Mouse (Mus musculus) C2C12 (cell line): ENCODE results near the gene Cdc34. TPM values are rescaled to one million over a fixed set of nuclear protein-coding genes. Genes with fewer than 3 reads are reported as not detected.
A peak's percentile ranks its signal among the peaks of the same experiment; 100 is the strongest.

ENCODE experiments used
- H3K27me3 ChIP-seq: one replicate; pipeline ENCODE4 v1.6.1; 2011; ENCODE audit not compliant: control insufficient read depth, insufficient read depth, insufficient read length
- H3K36me3 ChIP-seq: one replicate; pipeline ENCODE4 v1.6.1; 2011; ENCODE audit not compliant: control insufficient read depth, insufficient read depth
- H3K4me3 ChIP-seq: one replicate; pipeline ENCODE4 v1.5.1; 2011; ENCODE audit warnings: mild to moderate bottlenecking, control low read depth; ENCODE audit not compliant: poor library complexity, insufficient read depth, severe bottlenecking
- H3K79me2 ChIP-seq: one replicate; pipeline ENCODE4 v1.6.1; 2011; ENCODE audit not compliant: control insufficient read depth, insufficient read depth
- H3K79me3 ChIP-seq: one replicate; pipeline ENCODE4 v1.6.1; 2011; ENCODE audit warnings: low read depth, control low read depth
- H3ac ChIP-seq: one replicate; pipeline ENCODE3; 2011; ENCODE audit warnings: low read depth; ENCODE audit not compliant: control insufficient read depth, insufficient read length
- CEBPB ChIP-seq: IDR thresholded peaks from one replicate; pipeline ENCODE4 v1.6.1; 2011; ENCODE audit warnings: low read depth, mild to moderate bottlenecking, control low read depth, moderate library complexity
- CTCF ChIP-seq: IDR thresholded peaks from one replicate; pipeline ENCODE4 v1.5.1; 2011; ENCODE audit not compliant: control insufficient read depth, insufficient read depth, insufficient read length
- FOSL1 ChIP-seq: IDR thresholded peaks from one replicate; pipeline ENCODE4 v1.8.0; 2011; ENCODE audit warnings: mild to moderate bottlenecking, low read length; ENCODE audit not compliant: poor library complexity, insufficient read depth, severe bottlenecking
- MAX ChIP-seq: IDR thresholded peaks from one replicate; pipeline ENCODE4 v1.6.1; 2011; ENCODE audit warnings: mild to moderate bottlenecking, control low read depth
- MYOD1 ChIP-seq: IDR thresholded peaks from one replicate; pipeline ENCODE4 v1.6.1; 2011; ENCODE audit warnings: low read depth; ENCODE audit not compliant: control insufficient read depth, insufficient read length
- MYOG ChIP-seq: IDR thresholded peaks from one replicate; pipeline ENCODE4 v1.6.1; 2011; ENCODE audit not compliant: control insufficient read depth, insufficient read length; ENCODE audit errors: extremely low read depth
- USF1 ChIP-seq: IDR thresholded peaks from one replicate; pipeline ENCODE4 v1.6.1; 2011; ENCODE audit warnings: low read depth, mild to moderate bottlenecking, control low read depth, moderate library complexity
- polyA plus RNA-seq: library from polyadenylated mRNA; unstranded; fragments of >200 nt; fragmentation: generic; extraction: Trizol; gene quantifications from one replicate; pipeline ENCODE4 v1.2.1, GENCODE M21; 2012; ENCODE audit warnings: missing spikeins

Gene Cdc34
- polyA plus RNA-seq, 1 experiment, result 235 TPM

GRCm38 (mm10) chr10:79703541-79703940, 21.5 kb downstream of the Cdc34 start:
- peaks cover 40% of the 10 kb centered on the region for H3K79me3 ChIP-seq
- no peaks in the 10 kb centered on the region for H3K27me3 ChIP-seq
- H3K79me2 ChIP-seq, result peaks cover 44% of the 10 kb centered on the region
- peaks cover 17% of the 10 kb centered on the region for H3K36me3 ChIP-seq
- H3ac ChIP-seq, result no peak overlapping the region
- TF ChIP-seq MAX, result no peak
- no peak for TF ChIP-seq USF1
- TF ChIP-seq CEBPB, result no peak
- no peak for TF ChIP-seq MYOD1
- TF ChIP-seq FOSL1, result no peak
- no peak for TF ChIP-seq MYOG
- no peak for TF ChIP-seq CTCF
- H3K4me3 ChIP-seq, result no peak overlapping the region

DNA sequence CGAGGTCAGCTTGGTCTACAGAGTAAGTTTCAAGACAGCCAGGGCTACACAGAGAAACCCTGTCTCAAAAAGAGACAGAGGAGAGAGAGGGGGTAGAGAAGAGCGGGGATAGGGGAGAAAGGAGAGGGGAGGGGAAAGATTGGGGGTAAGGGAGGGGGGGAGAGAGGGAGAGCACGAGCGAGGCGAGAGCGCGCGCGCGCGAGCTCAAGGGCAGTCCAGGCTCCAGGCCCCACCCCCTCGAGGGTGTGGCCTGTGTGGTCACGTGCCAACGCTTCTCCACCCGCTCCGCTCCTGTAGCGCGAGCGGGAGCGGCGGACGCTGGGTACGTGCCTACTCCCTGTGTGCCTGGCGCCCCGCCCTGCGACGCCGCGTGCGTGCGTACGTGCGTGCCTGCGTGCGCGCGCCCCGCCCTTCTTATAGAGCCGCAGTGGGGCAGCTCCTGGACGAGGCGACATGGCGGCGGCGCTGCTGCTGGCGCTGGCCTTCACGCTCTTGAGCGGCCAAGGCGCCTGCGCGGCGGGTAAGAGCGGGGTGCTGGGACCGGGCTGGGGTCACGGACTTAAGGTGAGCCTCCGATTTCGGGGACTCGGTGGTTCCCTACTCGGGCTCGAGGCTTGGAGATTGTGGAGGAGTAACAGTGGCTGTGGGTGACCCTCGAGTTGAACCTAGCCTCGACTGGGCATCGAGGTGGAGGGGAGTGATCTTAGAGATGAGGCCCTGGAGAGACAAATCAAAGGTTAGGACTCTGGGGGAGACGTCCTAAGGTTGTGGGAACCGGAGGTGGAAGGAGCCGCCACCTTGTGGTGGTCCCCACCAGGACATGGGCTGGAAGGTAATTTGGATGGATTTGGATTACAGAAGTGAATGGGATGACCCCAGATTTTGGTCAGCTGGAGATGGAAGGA, 22.3 kb downstream of the Cdc34 start, which contains the start of gene Bsg:
TSS of gene Bsg (plus strand) at position 427 of the 905 bp plus-strand sequence.
- Histone ChIP-seq H3K79me2 (peaks cover 51% of the 10 kb centered on the region), H3ac (peak within 1 kb of the TSS; percentile 99), H3K79me3 (peaks cover 48% of the 10 kb centered on the region), H3K36me3 (peaks cover 25% of the 10 kb centered on the region), H3K4me3 (peak within 1 kb of the TSS; percentile 95), H3K27me3 (no peaks in the 10 kb centered on the region)
- TF ChIP-seq MYOD1, result no peak
- no peak for TF ChIP-seq MYOG
- peak; percentile 96 for TF ChIP-seq USF1
- TF ChIP-seq MAX, result peak; percentile 49
- TF ChIP-seq CTCF, result peak; percentile 12

DNA sequence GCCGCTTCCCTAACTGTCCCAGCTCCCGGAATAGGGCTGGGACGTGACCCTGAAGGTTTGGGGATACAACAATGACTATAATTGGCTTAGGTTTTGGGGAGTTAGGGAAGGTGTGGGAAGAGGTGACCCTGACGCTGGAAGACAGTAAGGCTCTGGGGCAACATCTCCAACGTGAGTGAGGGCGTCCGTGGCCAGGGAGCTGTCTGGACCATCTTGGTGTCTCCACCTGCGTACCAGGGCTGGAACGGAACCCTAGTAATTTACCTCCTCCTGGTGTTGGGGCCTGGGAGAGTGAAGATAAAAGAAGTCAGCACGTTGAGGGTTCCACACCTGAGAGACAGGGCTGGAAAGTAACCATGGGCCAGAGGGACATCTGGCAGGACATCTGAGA, 23.0 kb downstream of the Cdc34 start:
- Histone ChIP-seq H3K4me3 (peak overlapping the region; percentile 95), H3ac (peak overlapping the region; percentile 99), H3K27me3 (no peaks in the 10 kb centered on the region), H3K36me3 (peaks cover 31% of the 10 kb centered on the region), H3K79me3 (peaks cover 52% of the 10 kb centered on the region), H3K79me2 (peaks cover 58% of the 10 kb centered on the region)
- TF ChIP-seq CEBPB (no peak), MYOD1 (no peak), CTCF (no peak), MAX (no peak), FOSL1 (no peak), USF1 (no peak), MYOG (no peak)

DNA sequence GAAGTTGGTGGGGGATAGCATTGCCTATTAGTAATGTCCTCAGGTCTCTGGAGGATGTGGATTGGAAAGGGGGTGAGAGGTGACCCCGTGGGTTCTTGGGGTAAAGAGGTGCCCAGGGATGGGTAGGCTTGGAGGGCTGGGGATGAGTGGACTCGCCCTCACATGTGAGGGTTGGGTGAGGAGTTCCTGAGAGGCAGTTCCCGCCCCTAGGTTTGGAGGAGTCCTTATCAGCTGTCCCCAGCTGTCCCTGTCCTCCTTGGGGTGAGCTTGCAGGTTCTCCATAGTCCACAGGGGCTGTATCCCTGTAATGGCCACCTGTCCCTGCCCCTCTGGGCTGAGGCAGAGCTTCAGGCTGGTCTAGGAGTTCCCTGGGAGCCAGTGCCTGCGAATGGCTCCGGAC, 24.0 kb downstream of the Cdc34 start:
- TF ChIP-seq MYOG, result no peak
- peak; percentile 6 for TF ChIP-seq MYOD1
- TF ChIP-seq FOSL1, result no peak
- peaks cover 40% of the 10 kb centered on the region for H3K36me3 ChIP-seq
- H3K4me3 ChIP-seq, result no peak overlapping the region
- peaks cover 52% of the 10 kb centered on the region for H3K79me3 ChIP-seq
- H3K27me3 ChIP-seq, result no peaks in the 10 kb centered on the region
- H3ac ChIP-seq, result peak overlapping the region; percentile 38
- peaks cover 58% of the 10 kb centered on the region for H3K79me2 ChIP-seq

DNA sequence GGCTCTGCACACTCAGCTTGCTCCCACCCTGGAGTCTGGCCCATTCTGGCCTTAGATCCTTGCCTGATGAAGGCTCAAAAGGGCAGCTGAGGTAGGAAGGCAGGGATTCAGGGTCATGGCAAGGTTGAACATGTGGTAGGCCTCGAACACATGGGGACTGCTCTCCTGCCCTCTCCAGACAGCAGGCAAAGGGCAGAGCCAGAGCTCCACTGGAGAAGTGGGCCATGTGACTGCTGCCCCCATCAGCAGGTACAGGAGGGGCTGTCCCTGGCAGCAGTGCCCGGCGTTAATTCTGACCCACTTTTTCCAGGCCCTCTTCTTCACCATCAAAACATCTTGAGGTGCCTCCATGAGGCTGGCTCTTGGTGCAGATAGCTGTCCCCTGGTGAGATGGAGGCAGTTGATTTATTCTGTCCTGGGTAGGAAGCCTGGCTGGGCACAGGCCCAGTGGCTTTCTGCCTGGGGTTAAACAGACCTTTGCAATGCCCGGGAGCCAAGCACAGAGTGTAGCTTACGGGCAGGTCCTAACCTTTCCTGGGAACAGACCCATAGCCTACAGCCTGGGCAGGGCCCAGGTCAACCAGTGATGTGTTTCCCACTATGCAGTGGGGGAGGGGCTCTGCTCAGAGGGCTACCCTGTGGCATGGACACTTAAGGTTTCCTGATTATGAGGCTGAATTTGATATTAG, 24.6 kb downstream of the Cdc34 start:
- H3K36me3 ChIP-seq, result peaks cover 46% of the 10 kb centered on the region
- TF ChIP-seq MAX (no peak), MYOG (no peak), USF1 (no peak), FOSL1 (no peak), CTCF (no peak)
- H3K79me2 ChIP-seq, result peaks cover 58% of the 10 kb centered on the region
- H3K27me3 ChIP-seq, result no peaks in the 10 kb centered on the region
- no peak overlapping the region for H3ac ChIP-seq
- H3K79me3 ChIP-seq, result peaks cover 52% of the 10 kb centered on the region
- H3K4me3 ChIP-seq, result no peak overlapping the region

GRCm38 (mm10) chr10:79707162-79707561, 25.2 kb downstream of the Cdc34 start:
- no peak overlapping the region for H3ac ChIP-seq
- H3K79me3 ChIP-seq, result peaks cover 52% of the 10 kb centered on the region
- H3K4me3 ChIP-seq, result no peak overlapping the region
- no peaks in the 10 kb centered on the region for H3K27me3 ChIP-seq
- peak; percentile 18 for TF ChIP-seq USF1
- TF ChIP-seq MYOD1, result no peak
- H3K79me2 ChIP-seq, result peaks cover 58% of the 10 kb centered on the region
- H3K36me3 ChIP-seq, result peaks cover 52% of the 10 kb centered on the region
